Mouse (Mus musculus): Measurements from ENCODE around the gene Foxred1. TPM values are rescaled to one million over a fixed set of nuclear protein-coding genes. Genes with fewer than 3 reads are reported as not detected.

The Foxred1 gene
- polyA plus RNA-seq, 1 experiment from 2014 or later, result 27.2 TPM

GRCm38 (mm10) chr9:35228671-35229070, 17.8 kb upstream of the Foxred1 start:
- no peak overlapping the region for H3K9ac ChIP-seq (ENCODE audit: low read depth, low read length)
- ATAC-seq (ENCODE audit: low read depth), result no peak
- no peak overlapping the region for H3K4me3 ChIP-seq (ENCODE audit: low read depth, low read length)
- no peak for DNase-seq (ENCODE audit: low spot score)
- H3K27ac ChIP-seq (replicated peaks; ENCODE audit: low read depth, low read length), result no peak overlapping the region
- WGBS, result 84% methylated on average over 3 of the region's 3 CpGs
- no peaks in the 10 kb centered on the region for H3K4me1 ChIP-seq (ENCODE audit: control insufficient read depth, insufficient read depth, low read length)
- H3K4me2 ChIP-seq (ENCODE audit: low read depth, low read length), result no peak overlapping the region
- no peaks in the 10 kb centered on the region for H3K27me3 ChIP-seq (replicated peaks; ENCODE audit: control insufficient read depth, insufficient read depth, low read length)
- H3K9me3 ChIP-seq (ENCODE audit: control insufficient read depth, low read length), result no peaks in the 10 kb centered on the region
- peaks cover 30% of the 10 kb centered on the region; the same call in 1 of the 2 replicates for H3K36me3 ChIP-seq (ENCODE audit: control insufficient read depth, insufficient read depth, low read length)

- whole genome bisulfite sequencing, result 93% methylated on average over 3 of the region's 3 CpGs
- H3K4me3 ChIP-seq (ENCODE audit: low read depth, low read length), result no peak overlapping the region
- H3K4me2 ChIP-seq (ENCODE audit: low read depth, low read length), result no peak overlapping the region
- no peak overlapping the region for H3K9ac ChIP-seq (ENCODE audit: low read depth, low read length)
- no peak for ATAC-seq (ENCODE audit: low read depth)
- DNase-seq (ENCODE audit: low spot score), result no peak
- H3K36me3 ChIP-seq (ENCODE audit: control insufficient read depth, insufficient read depth, low read length), result peaks cover 57% of the 10 kb centered on the region
- H3K27ac ChIP-seq (replicated peaks; ENCODE audit: low read depth, low read length), result no peak overlapping the region
- H3K27me3 ChIP-seq (replicated peaks; ENCODE audit: control insufficient read depth, insufficient read depth, low read length), result no peaks in the 10 kb centered on the region
- no peaks in the 10 kb centered on the region for H3K9me3 ChIP-seq (ENCODE audit: control insufficient read depth, low read length)
- H3K4me1 ChIP-seq (ENCODE audit: control insufficient read depth, insufficient read depth, low read length), result no peaks in the 10 kb centered on the region
Measured at GRCm38 (mm10) chr9:35223466-35223865, 12.6 kb upstream of the Foxred1 start.

- no peak for DNase-seq (ENCODE audit: low spot score)
- no peak overlapping the region for H3K4me3 ChIP-seq (ENCODE audit: low read depth, low read length)
- H3K9me3 ChIP-seq (ENCODE audit: control insufficient read depth, low read length), result no peaks in the 10 kb centered on the region
- H3K27ac ChIP-seq (replicated peaks; ENCODE audit: low read depth, low read length), result no peak overlapping the region
- no peak overlapping the region for H3K4me2 ChIP-seq (ENCODE audit: low read depth, low read length)
- H3K27me3 ChIP-seq (replicated peaks; ENCODE audit: control insufficient read depth, insufficient read depth, low read length), result no peaks in the 10 kb centered on the region
- no peak for ATAC-seq (ENCODE audit: low read depth)
- peaks cover 89% of the 10 kb centered on the region for H3K36me3 ChIP-seq (ENCODE audit: control insufficient read depth, insufficient read depth, low read length)
- 74% methylated on average over 1 of the region's 1 CpGs for WGBS
- H3K4me1 ChIP-seq (ENCODE audit: control insufficient read depth, insufficient read depth, low read length), result no peaks in the 10 kb centered on the region
- no peak overlapping the region for H3K9ac ChIP-seq (ENCODE audit: low read depth, low read length)
Measured at GRCm38 (mm10) chr9:35217963-35218362, 7.1 kb upstream of the Foxred1 start.

- Histone ChIP-seq H3K9ac (ENCODE audit: low read depth, low read length) (peak overlapping the region; percentile 88), H3K4me2 (ENCODE audit: low read depth, low read length) (peak overlapping the region; percentile 84), H3K36me3 (ENCODE audit: control insufficient read depth, insufficient read depth, low read length) (peaks cover 55% of the 10 kb centered on the region), H3K9me3 (ENCODE audit: control insufficient read depth, low read length) (no peaks in the 10 kb centered on the region), H3K4me1 (ENCODE audit: control insufficient read depth, insufficient read depth, low read length) (peaks cover 10% of the 10 kb centered on the region), H3K27me3 (replicated peaks; ENCODE audit: control insufficient read depth, insufficient read depth, low read length) (no peaks in the 10 kb centered on the region), H3K27ac (replicated peaks; ENCODE audit: low read depth, low read length) (peak overlapping the region; percentile 79), H3K4me3 (ENCODE audit: low read depth, low read length) (peak overlapping the region; percentile 92)
- DNase-seq (ENCODE audit: low spot score) (no peak), ATAC-seq (ENCODE audit: low read depth) (0 out of 2 replicates have a peak, but pooled peaks have one; percentile 1)
- WGBS, result 33% methylated on average over 26 of the region's 26 CpGs
Measured at GRCm38 (mm10) chr9:35211573-35212511, 987 bp upstream of the Foxred1 start.

GRCm38 (mm10) chr9:35204421-35204820, 6.4 kb downstream of the Foxred1 start:
- Histone ChIP-seq H3K27me3 (replicated peaks; ENCODE audit: control insufficient read depth, insufficient read depth, low read length) (no peaks in the 10 kb centered on the region), H3K9ac (ENCODE audit: low read depth, low read length) (no peak overlapping the region), H3K36me3 (ENCODE audit: control insufficient read depth, insufficient read depth, low read length) (peaks cover 41% of the 10 kb centered on the region), H3K4me1 (ENCODE audit: control insufficient read depth, insufficient read depth, low read length) (peaks cover 7% of the 10 kb centered on the region; the same call in 1 of the 2 replicates), H3K9me3 (ENCODE audit: control insufficient read depth, low read length) (no peaks in the 10 kb centered on the region), H3K4me2 (ENCODE audit: low read depth, low read length) (no peak overlapping the region), H3K4me3 (ENCODE audit: low read depth, low read length) (no peak overlapping the region), H3K27ac (replicated peaks; ENCODE audit: low read depth, low read length) (no peak overlapping the region)
- ATAC-seq (ENCODE audit: low read depth) (no peak), DNase-seq (ENCODE audit: low spot score) (no peak)
- 95% methylated on average over 2 of the region's 2 CpGs for WGBS

GRCm38 (mm10) chr9:35203536-35203935, 7.3 kb downstream of the Foxred1 start:
- H3K9me3 ChIP-seq (ENCODE audit: control insufficient read depth, low read length), result no peaks in the 10 kb centered on the region
- no peak for DNase-seq (ENCODE audit: low spot score)
- no peak for ATAC-seq (ENCODE audit: low read depth)

GRCm38 (mm10) chr9:35200529-35201060, 10.3 kb downstream of the Foxred1 start:
- no peaks in the 10 kb centered on the region for H3K9me3 ChIP-seq (ENCODE audit: control insufficient read depth, low read length)
- H3K4me1 ChIP-seq (ENCODE audit: control insufficient read depth, insufficient read depth, low read length), result peaks cover 7% of the 10 kb centered on the region; the same call in 1 of the 2 replicates
- peaks cover 15% of the 10 kb centered on the region for H3K36me3 ChIP-seq (ENCODE audit: control insufficient read depth, insufficient read depth, low read length)
- no peak for ATAC-seq (ENCODE audit: low read depth)
- DNase-seq (ENCODE audit: low spot score), result no peak
- peak overlapping the region; percentile 87 for H3K4me2 ChIP-seq (ENCODE audit: low read depth, low read length)
- H3K27ac ChIP-seq (replicated peaks; ENCODE audit: low read depth, low read length), result no peak overlapping the region
- no peaks in the 10 kb centered on the region for H3K27me3 ChIP-seq (replicated peaks; ENCODE audit: control insufficient read depth, insufficient read depth, low read length)
- H3K9ac ChIP-seq (ENCODE audit: low read depth, low read length), result peak overlapping the region; percentile 77; the same call in 1 of the 2 replicates
- WGBS, result 66% methylated on average over 9 of the region's 9 CpGs
- H3K4me3 ChIP-seq (ENCODE audit: low read depth, low read length), result peak overlapping the region; percentile 68

More at GRCm38 (mm10) chr9:35203536-35203935, 7.3 kb downstream of the Foxred1 start:
- Histone ChIP-seq H3K27ac (replicated peaks; ENCODE audit: low read depth, low read length) (no peak overlapping the region), H3K4me2 (ENCODE audit: low read depth, low read length) (no peak overlapping the region), H3K27me3 (replicated peaks; ENCODE audit: control insufficient read depth, insufficient read depth, low read length) (no peaks in the 10 kb centered on the region), H3K9ac (ENCODE audit: low read depth, low read length) (no peak overlapping the region), H3K36me3 (ENCODE audit: control insufficient read depth, insufficient read depth, low read length) (peaks cover 41% of the 10 kb centered on the region), H3K4me3 (ENCODE audit: low read depth, low read length) (no peak overlapping the region), H3K4me1 (ENCODE audit: control insufficient read depth, insufficient read depth, low read length) (peaks cover 7% of the 10 kb centered on the region; the same call in 1 of the 2 replicates)
- 66% methylated on average over 3 of the region's 3 CpGs for WGBS

- Histone ChIP-seq H3K4me3 (ENCODE audit: low read depth, low read length) (peak within 1 kb of the TSS; percentile 68), H3K36me3 (ENCODE audit: control insufficient read depth, insufficient read depth, low read length) (peaks cover 9% of the 10 kb centered on the region), H3K27ac (replicated peaks; ENCODE audit: low read depth, low read length) (peak within 1 kb of the TSS; percentile 52), H3K4me1 (ENCODE audit: control insufficient read depth, insufficient read depth, low read length) (peaks cover 7% of the 10 kb centered on the region; the same call in 1 of the 2 replicates), H3K4me2 (ENCODE audit: low read depth, low read length) (peak within 1 kb of the TSS; percentile 87), H3K9ac (ENCODE audit: low read depth, low read length) (peak within 1 kb of the TSS; percentile 77), H3K9me3 (ENCODE audit: control insufficient read depth, low read length) (no peaks in the 10 kb centered on the region), H3K27me3 (replicated peaks; ENCODE audit: control insufficient read depth, insufficient read depth, low read length) (no peaks in the 10 kb centered on the region)
- DNase-seq (ENCODE audit: low spot score) (peak; percentile 90), ATAC-seq (ENCODE audit: low read depth) (peak; percentile 97)
- WGBS, result 1% methylated on average over 23 of the region's 44 CpGs
Measured at GRCm38 (mm10) chr9:35199772-35200471, 10.9 kb downstream of the Foxred1 start, which contains the start of the genes Srpr and Tirap. Gene Srpr, plus strand, starts transcription at chr9:35200175. Gene Tirap, minus strand, starts transcription at chr9:35200291.

Data from embryonic facial prominence, embryonic 14.5 days (tissue).